Mouse (Mus musculus): Measurements from ENCODE around the gene Zfp148. TPM values are rescaled to one million over a fixed set of nuclear protein-coding genes. Genes with fewer than 3 reads are reported as not detected.

Zfp148 gene
- polyA plus RNA-seq, 1 experiment from 2014 or later = 47.3 TPM

- Histone ChIP-seq H3K27ac (ENCODE audit: low read depth) (no peak overlapping the region), H3K4me3 (ENCODE audit: low read depth, low read length) (no peak overlapping the region), H3K36me3 (ENCODE audit: control insufficient read depth, insufficient read depth, low read length) (no peaks in the 10 kb centered on the region), H3K9me3 (ENCODE audit: control insufficient read depth, low read length) (no peaks in the 10 kb centered on the region), H3K4me2 (ENCODE audit: low read length) (no peak overlapping the region), H3K4me1 (replicated peaks; ENCODE audit: control insufficient read depth, insufficient read depth, low read length) (peaks cover 5% of the 10 kb centered on the region), H3K27me3 (replicated peaks; ENCODE audit: control insufficient read depth, insufficient read depth, low read length) (no peaks in the 10 kb centered on the region), H3K9ac (ENCODE audit: low read length) (no peak overlapping the region)
- ATAC-seq (replicated peaks; ENCODE audit: low FRiP score, low TSS enrichment, low read depth) = no peak
- no peak for DNase-seq (ENCODE audit: low spot score)
- WGBS = 83% methylated on average over 7 of the region's 7 CpGs
These were observed 37.0 kb upstream of the Zfp148 start for GRCm38 (mm10) chr16:33343601-33344000.

DNA sequence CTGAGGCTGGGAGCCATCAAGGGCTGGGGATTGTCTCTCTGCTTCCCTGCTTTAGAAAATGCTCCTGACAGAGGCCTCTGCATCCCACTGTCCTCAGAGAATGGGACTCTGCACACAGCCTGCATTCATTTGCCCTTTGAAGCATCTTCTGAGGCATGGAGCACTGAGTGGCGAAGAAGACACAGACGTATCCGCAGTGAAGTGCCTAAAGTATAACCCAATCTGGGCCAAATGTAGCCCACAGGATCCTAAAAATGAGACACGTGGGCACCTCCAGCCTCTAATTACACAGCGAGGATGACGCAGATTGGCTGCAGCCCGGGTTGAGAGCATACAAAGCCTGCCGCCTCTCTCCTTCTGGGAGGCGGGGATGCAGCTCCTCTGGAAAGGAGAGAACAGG, 36.3 kb upstream of the Zfp148 start:
- WGBS = 52% methylated on average over 9 of the region's 9 CpGs
- Histone ChIP-seq H3K4me2 (ENCODE audit: low read length) (no peak overlapping the region), H3K4me3 (ENCODE audit: low read depth, low read length) (no peak overlapping the region), H3K27ac (ENCODE audit: low read depth) (no peak overlapping the region; the same call in 1 of the 2 replicates), H3K36me3 (ENCODE audit: control insufficient read depth, insufficient read depth, low read length) (no peaks in the 10 kb centered on the region), H3K9me3 (ENCODE audit: control insufficient read depth, low read length) (no peaks in the 10 kb centered on the region), H3K9ac (ENCODE audit: low read length) (no peak overlapping the region), H3K4me1 (replicated peaks; ENCODE audit: control insufficient read depth, insufficient read depth, low read length) (peaks cover 5% of the 10 kb centered on the region), H3K27me3 (replicated peaks; ENCODE audit: control insufficient read depth, insufficient read depth, low read length) (no peaks in the 10 kb centered on the region)
- DNase-seq (ENCODE audit: low spot score) = no peak
- ATAC-seq (replicated peaks; ENCODE audit: low FRiP score, low TSS enrichment, low read depth) = no peak

DNA sequence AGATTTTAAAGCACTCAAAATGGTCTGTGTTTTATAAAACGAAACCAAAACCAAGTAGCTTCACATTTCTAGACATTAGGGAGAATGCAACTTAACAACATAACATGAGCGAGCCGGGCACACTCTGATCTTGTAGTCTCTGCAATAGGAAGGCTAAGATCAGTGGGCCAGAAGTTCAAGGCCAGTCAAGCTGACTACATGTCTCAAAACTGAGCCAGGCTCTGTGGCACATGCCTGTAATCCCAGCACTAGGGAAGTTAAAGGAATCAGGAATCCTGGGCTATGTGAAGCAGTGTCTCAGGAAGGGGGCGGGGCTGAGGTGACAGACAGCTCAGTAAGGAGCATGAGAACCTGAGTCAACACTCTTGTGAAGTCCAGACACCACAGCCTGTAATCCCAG, 35.8 kb upstream of the Zfp148 start:
- Histone ChIP-seq H3K27ac (ENCODE audit: low read depth) (no peak overlapping the region), H3K4me2 (ENCODE audit: low read length) (no peak overlapping the region), H3K4me1 (replicated peaks; ENCODE audit: control insufficient read depth, insufficient read depth, low read length) (peaks cover 5% of the 10 kb centered on the region), H3K9ac (ENCODE audit: low read length) (no peak overlapping the region), H3K36me3 (ENCODE audit: control insufficient read depth, insufficient read depth, low read length) (no peaks in the 10 kb centered on the region), H3K27me3 (replicated peaks; ENCODE audit: control insufficient read depth, insufficient read depth, low read length) (no peaks in the 10 kb centered on the region), H3K4me3 (ENCODE audit: low read depth, low read length) (no peak overlapping the region), H3K9me3 (ENCODE audit: control insufficient read depth, low read length) (no peaks in the 10 kb centered on the region)
- ATAC-seq (replicated peaks; ENCODE audit: low FRiP score, low TSS enrichment, low read depth) (no peak), DNase-seq (ENCODE audit: low spot score) (no peak)
- 76% methylated on average over 4 of the region's 4 CpGs for WGBS

DNA sequence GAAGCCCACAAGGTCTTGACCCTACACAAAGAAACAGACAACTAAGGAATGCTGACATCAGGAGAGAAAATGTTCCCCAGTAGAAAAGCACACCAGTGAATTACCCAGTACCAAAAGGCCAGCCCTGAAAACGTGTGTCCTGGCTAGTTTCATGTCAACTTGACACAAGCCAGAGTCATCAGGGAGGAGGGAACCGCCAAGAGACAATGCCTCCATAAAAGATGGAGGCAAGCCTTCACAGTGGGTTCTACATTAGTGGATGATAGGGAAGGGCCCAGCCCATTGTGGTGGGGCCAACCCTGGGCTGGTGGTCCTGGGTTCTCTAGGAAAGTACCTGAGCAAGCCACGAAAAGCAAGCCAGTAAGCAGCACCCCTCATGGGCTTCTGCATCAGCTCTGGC, 34.3 kb upstream of the Zfp148 start:
- H3K4me3 ChIP-seq (ENCODE audit: low read depth, low read length) = no peak overlapping the region
- no peak overlapping the region for H3K4me2 ChIP-seq (ENCODE audit: low read length)
- ATAC-seq (replicated peaks; ENCODE audit: low FRiP score, low TSS enrichment, low read depth) (0 out of 2 replicates have a peak, but pooled peaks have one; percentile 55), DNase-seq (ENCODE audit: low spot score) (peak; percentile 54)
- no peaks in the 10 kb centered on the region for H3K36me3 ChIP-seq (ENCODE audit: control insufficient read depth, insufficient read depth, low read length)
- H3K27ac ChIP-seq (ENCODE audit: low read depth) = peak overlapping the region; percentile 62
- H3K9ac ChIP-seq (ENCODE audit: low read length) = no peak overlapping the region
- no peaks in the 10 kb centered on the region for H3K9me3 ChIP-seq (ENCODE audit: control insufficient read depth, low read length)
- H3K27me3 ChIP-seq (replicated peaks; ENCODE audit: control insufficient read depth, insufficient read depth, low read length) = no peaks in the 10 kb centered on the region
- peaks cover 5% of the 10 kb centered on the region for H3K4me1 ChIP-seq (replicated peaks; ENCODE audit: control insufficient read depth, insufficient read depth, low read length)
- WGBS = 19% methylated on average over 3 of the region's 3 CpGs

GRCm38 (mm10) chr16:33347134-33347533, 33.5 kb upstream of the Zfp148 start:
- Histone ChIP-seq H3K9me3 (ENCODE audit: control insufficient read depth, low read length) (no peaks in the 10 kb centered on the region), H3K36me3 (ENCODE audit: control insufficient read depth, insufficient read depth, low read length) (no peaks in the 10 kb centered on the region), H3K9ac (ENCODE audit: low read length) (no peak overlapping the region), H3K4me2 (ENCODE audit: low read length) (no peak overlapping the region), H3K4me1 (replicated peaks; ENCODE audit: control insufficient read depth, insufficient read depth, low read length) (peaks cover 5% of the 10 kb centered on the region), H3K27ac (ENCODE audit: low read depth) (peak overlapping the region; percentile 62; the same call in 1 of the 2 replicates), H3K27me3 (replicated peaks; ENCODE audit: control insufficient read depth, insufficient read depth, low read length) (no peaks in the 10 kb centered on the region), H3K4me3 (ENCODE audit: low read depth, low read length) (no peak overlapping the region)
- WGBS = 59% methylated on average over 5 of the region's 5 CpGs
- DNase-seq (ENCODE audit: low spot score) (no peak), ATAC-seq (replicated peaks; ENCODE audit: low FRiP score, low TSS enrichment, low read depth) (no peak)

GRCm38 (mm10) chr16:33357805-33358204, 22.8 kb upstream of the Zfp148 start:
- no peak for ATAC-seq (replicated peaks; ENCODE audit: low FRiP score, low TSS enrichment, low read depth)
- no peaks in the 10 kb centered on the region for H3K4me1 ChIP-seq (replicated peaks; ENCODE audit: control insufficient read depth, insufficient read depth, low read length)
- no peak overlapping the region for H3K4me3 ChIP-seq (ENCODE audit: low read depth, low read length)
- no peak overlapping the region for H3K9ac ChIP-seq (ENCODE audit: low read length)
- no peaks in the 10 kb centered on the region for H3K36me3 ChIP-seq (ENCODE audit: control insufficient read depth, insufficient read depth, low read length)
- H3K4me2 ChIP-seq (ENCODE audit: low read length) = no peak overlapping the region
- no peak overlapping the region for H3K27ac ChIP-seq (ENCODE audit: low read depth)
- no peaks in the 10 kb centered on the region for H3K9me3 ChIP-seq (ENCODE audit: control insufficient read depth, low read length)
- H3K27me3 ChIP-seq (replicated peaks; ENCODE audit: control insufficient read depth, insufficient read depth, low read length) = no peaks in the 10 kb centered on the region
- no peak for DNase-seq (ENCODE audit: low spot score)
- WGBS = 66% methylated on average over 6 of the region's 6 CpGs

- no peaks in the 10 kb centered on the region for H3K27me3 ChIP-seq (replicated peaks; ENCODE audit: control insufficient read depth, insufficient read depth, low read length)
- no peak for ATAC-seq (replicated peaks; ENCODE audit: low FRiP score, low TSS enrichment, low read depth)
- no peak overlapping the region for H3K4me3 ChIP-seq (ENCODE audit: low read depth, low read length)
- no peak overlapping the region for H3K27ac ChIP-seq (ENCODE audit: low read depth)
- H3K4me2 ChIP-seq (ENCODE audit: low read length) = no peak overlapping the region
- H3K4me1 ChIP-seq (replicated peaks; ENCODE audit: control insufficient read depth, insufficient read depth, low read length) = no peaks in the 10 kb centered on the region
- no peaks in the 10 kb centered on the region for H3K36me3 ChIP-seq (ENCODE audit: control insufficient read depth, insufficient read depth, low read length)
- 85% methylated on average over 6 of the region's 6 CpGs for WGBS
- no peaks in the 10 kb centered on the region for H3K9me3 ChIP-seq (ENCODE audit: control insufficient read depth, low read length)
- no peak overlapping the region for H3K9ac ChIP-seq (ENCODE audit: low read length)
- no peak for DNase-seq (ENCODE audit: low spot score)
These were observed 14.9 kb upstream of the Zfp148 start for GRCm38 (mm10) chr16:33365772-33366171.

DNA sequence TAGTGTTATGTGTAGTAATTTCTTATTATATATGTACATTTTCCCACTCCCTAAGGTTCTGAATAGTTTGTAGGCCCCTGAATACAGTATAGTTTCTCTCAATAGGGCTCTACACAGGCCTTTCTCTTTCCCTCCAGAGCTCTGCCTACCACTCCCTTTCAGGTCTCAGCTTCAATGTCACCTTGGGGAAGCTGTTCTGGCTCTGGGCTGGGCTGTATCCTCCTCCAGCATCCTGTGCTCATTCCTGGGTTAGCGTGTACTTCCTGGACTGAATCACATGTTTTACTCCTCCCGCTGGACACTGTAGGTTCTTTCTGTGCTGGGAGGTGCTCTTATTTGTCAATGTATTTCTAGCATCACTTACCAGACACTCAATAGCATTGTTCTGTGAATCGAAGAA, 12.0 kb upstream of the Zfp148 start:
- 72% methylated on average over 3 of the region's 3 CpGs for WGBS

GRCm38 (mm10) chr16:33370836-33371235, 9.8 kb upstream of the Zfp148 start:
- 50% methylated on average over 6 of the region's 6 CpGs for WGBS
- no peak overlapping the region for H3K27ac ChIP-seq (ENCODE audit: low read depth)
- H3K9me3 ChIP-seq (ENCODE audit: control insufficient read depth, low read length) = no peaks in the 10 kb centered on the region
- H3K36me3 ChIP-seq (ENCODE audit: control insufficient read depth, insufficient read depth, low read length) = no peaks in the 10 kb centered on the region
- DNase-seq (ENCODE audit: low spot score) = no peak
- no peak for ATAC-seq (replicated peaks; ENCODE audit: low FRiP score, low TSS enrichment, low read depth)
- no peak overlapping the region for H3K9ac ChIP-seq (ENCODE audit: low read length)
- no peaks in the 10 kb centered on the region for H3K4me1 ChIP-seq (replicated peaks; ENCODE audit: control insufficient read depth, insufficient read depth, low read length)
- no peak overlapping the region for H3K4me2 ChIP-seq (ENCODE audit: low read length)
- H3K27me3 ChIP-seq (replicated peaks; ENCODE audit: control insufficient read depth, insufficient read depth, low read length) = no peaks in the 10 kb centered on the region
- no peak overlapping the region for H3K4me3 ChIP-seq (ENCODE audit: low read depth, low read length)

More for the DNA sequence above, 12.0 kb upstream of the Zfp148 start:
- H3K36me3 ChIP-seq (ENCODE audit: control insufficient read depth, insufficient read depth, low read length) = no peaks in the 10 kb centered on the region
- no peaks in the 10 kb centered on the region for H3K4me1 ChIP-seq (replicated peaks; ENCODE audit: control insufficient read depth, insufficient read depth, low read length)
- H3K4me2 ChIP-seq (ENCODE audit: low read length) = no peak overlapping the region
- no peaks in the 10 kb centered on the region for H3K9me3 ChIP-seq (ENCODE audit: control insufficient read depth, low read length)
- DNase-seq (ENCODE audit: low spot score) (no peak), ATAC-seq (replicated peaks; ENCODE audit: low FRiP score, low TSS enrichment, low read depth) (no peak)
- no peak overlapping the region for H3K4me3 ChIP-seq (ENCODE audit: low read depth, low read length)
- H3K9ac ChIP-seq (ENCODE audit: low read length) = no peak overlapping the region
- no peaks in the 10 kb centered on the region for H3K27me3 ChIP-seq (replicated peaks; ENCODE audit: control insufficient read depth, insufficient read depth, low read length)
- no peak overlapping the region for H3K27ac ChIP-seq (ENCODE audit: low read depth)
